Comparison of ENCODE assay signal across 8 mouse cellular contexts in the genomic region with DNA sequence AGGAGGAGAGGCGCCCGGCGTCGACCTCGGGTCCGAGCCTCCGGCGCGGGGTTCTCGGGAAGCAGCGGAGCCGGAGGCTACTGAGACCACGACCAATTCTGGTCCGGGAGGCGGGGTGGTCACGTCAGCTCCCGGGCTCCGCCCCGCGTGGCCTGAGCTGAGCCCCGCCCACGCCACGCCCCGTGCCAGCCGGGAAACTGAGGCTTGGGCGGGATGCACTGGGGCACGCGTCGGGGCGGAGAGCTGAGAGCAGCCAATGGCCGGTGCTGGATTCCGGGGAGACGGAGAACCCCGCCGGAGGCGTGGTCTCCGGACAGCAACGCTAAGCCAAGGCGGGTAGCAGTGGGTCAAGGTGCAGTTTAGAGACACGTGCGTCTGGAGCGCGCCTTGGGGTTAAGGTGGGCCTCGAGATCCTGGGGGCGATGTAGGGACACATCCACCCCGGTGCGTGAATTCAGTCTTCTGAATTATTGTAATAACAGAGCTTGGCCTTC. TPM values are rescaled to one million over a fixed set of nuclear protein-coding genes. Genes with fewer than 3 reads are reported as not detected.
DNase-seq lines count a peak whose midpoint lies in the region; ATAC-seq and TF ChIP-seq lines count a peak whose summit lies in the region.

A gene (minus strand): TSS at position 133 of the 494 bp plus-strand sequence.

- peak; percentile 81 to 87 for DNase-seq in adrenal gland, adult 18-20 months (ENCODE audit: low spot score in 2 of 2)
- peak; percentile 89 for DNase-seq in embryo, embryonic 10.5 days (ENCODE audit: low spot score)
- DNase-seq in gastrocnemius, postnatal 10 days: peak; percentile 65
- peak; percentile 83 for DNase-seq in hindbrain, postnatal 0 days (ENCODE audit: low spot score)
- DNase-seq in left cerebral cortex, adult 11 months (ENCODE audit: low spot score): peak; percentile 73
- peak; percentile 80 for DNase-seq in lung, postnatal 25 days (ENCODE audit: low spot score)
- peak; percentile 74 for DNase-seq in retina, postnatal 1 day
- DNase-seq in urinary bladder, postnatal 14 days (ENCODE audit: low spot score): peak; percentile 83

- H3K36me3 ChIP-seq in hindbrain, postnatal 0 days (ENCODE audit: insufficient read depth, low read length): peaks cover 15% of the 10 kb centered on the region; the same call in 1 of the 2 replicates

- H3K9ac ChIP-seq in hindbrain, postnatal 0 days (replicated peaks; ENCODE audit: low read length): peak within 1 kb of the TSS; percentile 81

- under 1% methylated on average over 47 of the region's 47 CpGs for WGBS in hindbrain, postnatal 0 days

- H3K9me3 ChIP-seq in hindbrain, postnatal 0 days (ENCODE audit: low read length): no peaks in the 10 kb centered on the region

- peaks cover 11% of the 10 kb centered on the region for H3K4me1 ChIP-seq in hindbrain, postnatal 0 days (ENCODE audit: insufficient read depth, low read length)

- no peak for TF ChIP-seq CTCF in hindbrain, postnatal 0 days (IDR thresholded peaks at IDR 0.05; ENCODE audit: low read depth)

- peak within 1 kb of the TSS; percentile 85 for H3K4me3 ChIP-seq in hindbrain, postnatal 0 days (ENCODE audit: low read length)

- H3K27me3 ChIP-seq in hindbrain, postnatal 0 days (ENCODE audit: insufficient read depth, low read length): no peaks in the 10 kb centered on the region

- peak within 1 kb of the TSS; percentile 84 for H3K27ac ChIP-seq in hindbrain, postnatal 0 days

- H3K4me2 ChIP-seq in hindbrain, postnatal 0 days (ENCODE audit: low read depth, low read length): peak within 1 kb of the TSS; percentile 80

- ATAC-seq in hindbrain, postnatal 0 days: peak; percentile 74

RNA-seq across cellular contexts. Expression of the gene that starts here (rescaled TPM):
- total RNA-seq in adrenal gland, adult 18-20 months (2021): 100 to 1,000 TPM; 368 to 895 TPM
- total RNA-seq in gastrocnemius, postnatal 10 days (2021): 10 to 100 TPM in 1 of 2 experiments, 1 to 10 TPM in 1; 9.9 to 11.5 TPM
- total RNA-seq in hindbrain, postnatal 0 days (2014; rRNA removed): 228 and 230 TPM in 2 replicates
- polyA plus RNA-seq in hindbrain, postnatal 0 days (2015; fragmentation: Nextera tagmentation; extraction: Ambion mirVana): 150 and 151 TPM in 2 replicates

Comparison
In these comparisons a context has a peak if more than half of its experiments do, and no peak if none do; other contexts are left out.
1. Peak in every context shown above with its lines: DNase-seq, ATAC-seq, H3K4me3 ChIP-seq and H3K27ac ChIP-seq.
2. RNA of the gene that starts here (total RNA-seq): 368 to 895 TPM in adrenal gland, adult 18-20 months and 228 to 230 TPM in hindbrain, postnatal 0 days; 9.9 to 11.5 TPM in gastrocnemius, postnatal 10 days; every median in the first group is over 10 times any median in the second.